Mouse (Mus musculus) thymus, adult 2 months (tissue): ENCODE data around the gene Wsb1.

Source experiments
- CTCF ChIP-seq: fragments of 200-500 bp; IDR thresholded peaks from 2 replicates; pipeline ENCODE4 v1.5.1; 2012; ENCODE audit warnings: mild to moderate bottlenecking, control low read depth, low read length, moderate library complexity, borderline replicate concordance; ENCODE audit not compliant: control insufficient read depth, poor library complexity, insufficient read depth; ENCODE audit errors: extremely low read depth
- POLR2A ChIP-seq: fragments of 200-500 bp; IDR thresholded peaks from 2 replicates; pipeline ENCODE4 v1.6.1; 2012; ENCODE audit warnings: mild to moderate bottlenecking, low read length, control low read depth, moderate library complexity; ENCODE audit not compliant: control insufficient read depth, poor library complexity, insufficient read depth; ENCODE audit errors: extremely low read depth

GRCm38 (mm10) chr11:79291651-79292050, 37.2 kb upstream of the Wsb1 start:
- TF ChIP-seq CTCF: no peak
- TF ChIP-seq POLR2A: no peak
